Mouse (Mus musculus) forebrain, embryonic 14.5 days (tissue): ENCODE data around the gene Hyal3. TPM values are rescaled to one million over a fixed set of nuclear protein-coding genes. Genes with fewer than 3 reads are reported as not detected.
A peak's percentile ranks its signal among the peaks of the same experiment; 100 is the strongest.

Source experiments
- ATAC-seq: fragments of 200-750 bp; cut with Nextera tagmentation; 2 replicates; pipeline ENCODE4 v1.8.0; 2017; ENCODE audit warnings: mild to moderate bottlenecking, moderate library complexity
- DNase-seq: peaks from one replicate; pipeline ENCODE4 v3.0.0-alpha.2; 2015; ENCODE audit warnings: low spot score
- H3K27ac ChIP-seq: fragments of 300-500 bp; sonication (generic); 2 replicates; pipeline ENCODE4 v1.5.1; 2014; ENCODE audit warnings: low read depth, mild to moderate bottlenecking, control low read depth, low read length, moderate library complexity
- H3K27me3 ChIP-seq: fragments of 300-500 bp; sonication (generic); replicated peaks from 2 replicates; pipeline ENCODE4 v1.6.1; 2014; ENCODE audit warnings: low read length, control low read depth, mixed read lengths; ENCODE audit not compliant: control insufficient read depth, insufficient read depth
- H3K36me3 ChIP-seq: fragments of 300-500 bp; sonication (generic); 2 replicates; pipeline ENCODE4 v1.6.1; 2014; ENCODE audit warnings: low read length, control low read depth; ENCODE audit not compliant: control insufficient read depth, insufficient read depth
- H3K4me1 ChIP-seq: fragments of 300-500 bp; sonication (generic); 2 replicates; pipeline ENCODE4 v1.6.1; 2014; ENCODE audit warnings: antibody characterized with exemption, low read length, control low read depth; ENCODE audit not compliant: control insufficient read depth, insufficient read depth
- H3K4me2 ChIP-seq: fragments of 300-500 bp; sonication (generic); 2 replicates; pipeline ENCODE4 v1.6.1; 2014; ENCODE audit warnings: mild to moderate bottlenecking, control low read depth, low read length
- H3K4me3 ChIP-seq: fragments of 300-500 bp; sonication (generic); 2 replicates; pipeline ENCODE4 v1.5.1; 2014; ENCODE audit warnings: low read depth, low read length, control low read depth
- H3K9ac ChIP-seq: fragments of 300-500 bp; sonication (generic); 2 replicates; pipeline ENCODE4 v1.6.1; 2014; ENCODE audit warnings: mild to moderate bottlenecking, low read length, control low read depth, moderate library complexity
- H3K9me3 ChIP-seq: fragments of 300-500 bp; sonication (generic); replicated peaks from 2 replicates; pipeline ENCODE4 v1.6.1; 2016; ENCODE audit warnings: low read length, control low read depth, mixed read lengths; ENCODE audit not compliant: control insufficient read depth
- whole genome bisulfite sequencing: fragments of 180-500 bp; shearing (Covaris S2); extraction: QIAGEN DNeasy Blood & Tissue Kit; methylation state at CpG from one replicate; pipeline ENCODE4 v1.1.7; 2014; 5-methylcytosine and 5-hydroxymethylcytosine counted together
- polyA plus RNA-seq: library from polyadenylated mRNA; unstranded; fragments of >200 nt; fragmentation: Nextera tagmentation; extraction: Ambion mirVana; gene quantifications from 2 replicates; pipeline ENCODE4 v1.2.1, GENCODE M21; 2014

Gene Hyal3
- polyA plus RNA-seq, 1 experiment from 2014 or later, result 1.0 TPM

GRCm38 (mm10) chr9:107583174-107583573 lies 2.6 kb downstream of the Hyal3 start:
- DNase-seq, result no peak
- H3K4me1 ChIP-seq, result peaks cover 15% of the 10 kb centered on the region
- no peak overlapping the region for H3K4me2 ChIP-seq
- H3K4me3 ChIP-seq, result no peak overlapping the region
- 90% methylated on average over 14 of the region's 14 CpGs for WGBS
- no peaks in the 10 kb centered on the region for H3K27me3 ChIP-seq
- ATAC-seq, result no peak
- no peak overlapping the region for H3K27ac ChIP-seq
- no peaks in the 10 kb centered on the region for H3K9me3 ChIP-seq
- H3K36me3 ChIP-seq, result peaks cover 11% of the 10 kb centered on the region; the same call in 1 of the 2 replicates
- H3K9ac ChIP-seq, result no peak overlapping the region

- WGBS, result 95% methylated on average over 5 of the region's 5 CpGs
- no peak overlapping the region for H3K9ac ChIP-seq
- ATAC-seq, result no peak
- no peak for DNase-seq
- no peaks in the 10 kb centered on the region for H3K27me3 ChIP-seq
- peaks cover 27% of the 10 kb centered on the region for H3K36me3 ChIP-seq
- H3K4me3 ChIP-seq, result no peak overlapping the region
- H3K4me2 ChIP-seq, result no peak overlapping the region
- H3K27ac ChIP-seq, result no peak overlapping the region
- H3K4me1 ChIP-seq, result peaks cover 6% of the 10 kb centered on the region
- no peaks in the 10 kb centered on the region for H3K9me3 ChIP-seq
These were observed 5.9 kb downstream of the Hyal3 start for GRCm38 (mm10) chr9:107586504-107586903.

DNA sequence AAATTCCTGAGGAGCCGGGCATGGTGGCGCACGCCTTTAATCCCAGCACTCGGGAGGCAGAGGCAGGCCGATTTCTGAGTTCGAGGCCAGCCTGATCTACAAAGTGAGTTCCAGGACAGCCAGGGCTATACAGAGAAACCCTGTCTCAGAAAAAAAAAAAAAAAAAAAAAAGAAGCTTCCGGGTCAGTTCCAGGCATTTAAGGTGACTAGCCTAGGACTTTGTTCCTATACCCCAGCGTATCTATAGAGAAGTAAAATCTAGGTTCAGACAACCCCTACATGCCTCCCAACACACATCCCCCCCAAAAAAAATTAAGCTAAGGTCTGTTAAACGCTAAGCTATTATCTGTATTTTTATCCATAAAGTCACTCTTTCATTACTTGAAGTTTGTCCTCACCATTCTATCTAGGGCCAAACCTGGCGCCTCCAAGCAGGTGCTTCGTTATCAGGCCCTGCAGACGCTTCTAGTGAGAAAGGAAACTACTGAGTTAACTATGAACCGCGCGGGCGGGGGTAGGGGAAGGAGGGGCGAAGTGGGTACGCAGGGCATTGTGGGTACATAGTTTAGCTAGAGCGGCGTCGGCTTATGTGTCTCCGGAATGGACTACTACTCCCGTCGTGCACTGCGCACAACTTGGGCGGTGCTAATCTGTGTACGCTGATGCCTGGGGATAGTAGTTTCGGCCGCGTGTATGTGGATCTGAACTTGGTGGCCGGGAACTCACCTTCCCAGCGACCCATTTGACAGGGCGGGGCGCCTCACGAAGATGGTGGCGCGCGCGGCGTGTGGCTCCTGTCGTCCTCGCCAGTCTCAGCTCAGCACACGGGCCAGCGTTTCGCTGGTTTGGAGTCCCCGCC lies 6.6 kb downstream of the Hyal3 start, which contains the start of gene Ifrd2:
TSS of gene Ifrd2 (plus strand) at position 669 of the 859 bp plus-strand sequence.
- peak within 1 kb of the TSS; percentile 11; the same call in 1 of the 2 replicates for H3K27ac ChIP-seq
- H3K4me3 ChIP-seq, result peak within 1 kb of the TSS; percentile 68
- H3K4me1 ChIP-seq, result peaks cover 6% of the 10 kb centered on the region
- 14% methylated on average over 46 of the region's 46 CpGs for whole genome bisulfite sequencing
- H3K4me2 ChIP-seq, result peak within 1 kb of the TSS; percentile 89
- H3K27me3 ChIP-seq, result no peaks in the 10 kb centered on the region
- no peaks in the 10 kb centered on the region for H3K9me3 ChIP-seq
- DNase-seq (peak; percentile 100), ATAC-seq (peak; percentile 100)
- peaks cover 34% of the 10 kb centered on the region for H3K36me3 ChIP-seq
- peak within 1 kb of the TSS; percentile 69 for H3K9ac ChIP-seq

DNA sequence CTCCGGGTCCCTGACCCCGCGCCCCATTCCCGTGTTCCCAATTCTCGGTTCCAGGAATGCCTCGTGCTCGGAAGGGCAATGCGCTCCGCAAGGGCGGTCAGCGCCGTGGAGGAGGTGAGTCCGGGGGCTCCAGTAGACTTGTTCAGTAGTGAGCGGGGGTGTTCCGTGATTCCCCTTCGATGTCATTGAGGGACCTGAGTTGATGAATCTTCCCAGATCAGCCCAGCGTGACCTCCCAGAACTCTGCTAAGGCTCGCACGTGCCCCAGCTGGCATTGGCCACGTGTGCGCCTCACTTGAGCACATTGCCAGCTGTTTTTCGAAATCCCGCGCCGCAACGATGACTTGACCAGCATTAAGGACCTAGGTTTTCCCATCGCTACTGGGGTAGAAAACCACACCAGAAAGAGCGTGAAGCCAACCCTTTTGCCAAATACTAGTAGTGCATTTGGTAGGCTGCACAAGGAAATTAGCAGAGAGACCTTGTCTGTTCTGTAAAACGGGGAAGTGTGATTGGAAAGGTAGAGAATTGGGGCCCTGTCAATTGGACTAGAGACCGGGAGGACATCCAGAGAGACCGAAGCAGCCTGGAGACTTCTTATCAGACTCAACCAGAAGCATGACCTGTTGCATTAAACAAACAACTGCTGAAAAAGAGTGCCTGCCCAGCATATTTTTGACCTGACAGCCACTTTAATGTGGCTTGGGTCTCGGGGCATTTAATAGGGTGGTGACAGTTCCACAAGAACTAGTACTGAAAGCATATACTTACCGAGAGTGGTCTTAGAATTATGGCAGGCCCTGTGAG lies 7.4 kb downstream of the Hyal3 start:
- DNase-seq, result peak; percentile 45
- Histone ChIP-seq H3K9me3 (no peaks in the 10 kb centered on the region), H3K27me3 (no peaks in the 10 kb centered on the region), H3K4me3 (peak overlapping the region; percentile 68), H3K27ac (no peak overlapping the region), H3K36me3 (peaks cover 36% of the 10 kb centered on the region), H3K4me1 (peaks cover 6% of the 10 kb centered on the region), H3K4me2 (peak overlapping the region; percentile 89), H3K9ac (peak overlapping the region; percentile 69)
- 5% methylated on average over 33 of the region's 33 CpGs for WGBS
- no peak; the same call in 1 of the 2 replicates for ATAC-seq

GRCm38 (mm10) chr9:107590058-107590772 lies 9.6 kb downstream of the Hyal3 start:
- ATAC-seq, result no peak
- no peak overlapping the region for H3K4me3 ChIP-seq
- WGBS, result 92% methylated on average over 25 of the region's 25 CpGs

GRCm38 (mm10) chr9:107590773-107591060 lies 10.1 kb downstream of the Hyal3 start:
- Histone ChIP-seq H3K4me1 (peaks cover 6% of the 10 kb centered on the region), H3K4me2 (no peak overlapping the region), H3K4me3 (no peak overlapping the region), H3K36me3 (peaks cover 45% of the 10 kb centered on the region), H3K27me3 (no peaks in the 10 kb centered on the region), H3K9me3 (no peaks in the 10 kb centered on the region), H3K9ac (no peak overlapping the region), H3K27ac (no peak overlapping the region)
- 90% methylated on average over 6 of the region's 6 CpGs for WGBS
- ATAC-seq (no peak), DNase-seq (no peak)

More at GRCm38 (mm10) chr9:107590058-107590772, 9.6 kb downstream of the Hyal3 start:
- Histone ChIP-seq H3K27me3 (no peaks in the 10 kb centered on the region), H3K4me1 (peaks cover 6% of the 10 kb centered on the region), H3K9ac (no peak overlapping the region), H3K9me3 (no peaks in the 10 kb centered on the region), H3K4me2 (no peak overlapping the region), H3K36me3 (peaks cover 45% of the 10 kb centered on the region), H3K27ac (no peak overlapping the region)
- no peak for DNase-seq

- H3K4me1 ChIP-seq, result peaks cover 3% of the 10 kb centered on the region
- H3K9ac ChIP-seq, result no peak overlapping the region
- peaks cover 45% of the 10 kb centered on the region for H3K36me3 ChIP-seq
- no peak overlapping the region for H3K4me3 ChIP-seq
- H3K9me3 ChIP-seq, result no peaks in the 10 kb centered on the region
- H3K27me3 ChIP-seq, result no peaks in the 10 kb centered on the region
- H3K27ac ChIP-seq, result 0 out of 2 replicates have a peak overlapping the region, but pooled peaks have one; percentile 30
- DNase-seq (peak; percentile 25), ATAC-seq (no peak)
- H3K4me2 ChIP-seq, result no peak overlapping the region
- WGBS, result 82% methylated on average over 11 of the region's 11 CpGs
These were observed 12.7 kb downstream of the Hyal3 start for GRCm38 (mm10) chr9:107593101-107593976.
